Mouse (Mus musculus): ENCODE data around the gene Ints7. TPM values are rescaled to one million over a fixed set of nuclear protein-coding genes. Genes with fewer than 3 reads are reported as not detected.

Ints7 gene
- polyA plus RNA-seq (2014; fragmentation: Illumina TruSeq; extraction: RNeasy Lipid Tissue Mini Kit (QIAGEN cat#74804); ENCODE audit: low read depth, low replicate concordance): 14.4 TPM

GRCm38 (mm10) chr1:191575458-191576247 lies at the start of gene Ints7, which contains the start of gene Dtl:
Gene Ints7 (plus strand): TSS chr1:191575636.
Gene Dtl (minus strand): TSS chr1:191575544.

Other genes with a start within 250 kb of the Ints7 start
- gene Tmem206, start 249.7 kb upstream of the Ints7 start, polyA plus RNA-seq (2014; fragmentation: Illumina TruSeq; extraction: RNeasy Lipid Tissue Mini Kit (QIAGEN cat#74804); ENCODE audit: low read depth, low replicate concordance): 19.3 TPM
- gene Ppp2r5a, start 172.4 kb upstream of the Ints7 start, polyA plus RNA-seq (2014; fragmentation: Illumina TruSeq; extraction: RNeasy Lipid Tissue Mini Kit (QIAGEN cat#74804); ENCODE audit: low read depth, low replicate concordance): 49.0 TPM
- 58.3 TPM for gene Dtl, start 92 bp upstream of the Ints7 start, polyA plus RNA-seq (2014; fragmentation: Illumina TruSeq; extraction: RNeasy Lipid Tissue Mini Kit (QIAGEN cat#74804); ENCODE audit: low read depth, low replicate concordance)
- 109 TPM for gene Lpgat1, start 142.2 kb downstream of the Ints7 start, polyA plus RNA-seq (2014; fragmentation: Illumina TruSeq; extraction: RNeasy Lipid Tissue Mini Kit (QIAGEN cat#74804); ENCODE audit: low read depth, low replicate concordance)
- gene Nek2, start 245.8 kb downstream of the Ints7 start, polyA plus RNA-seq (2014; fragmentation: Illumina TruSeq; extraction: RNeasy Lipid Tissue Mini Kit (QIAGEN cat#74804); ENCODE audit: low read depth, low replicate concordance): 89.7 TPM

All from testis, adult 10 weeks (tissue).